Mouse (Mus musculus) myocyte (in vitro differentiated cells): Measurements from ENCODE around the gene Prkcz. TPM values are rescaled to one million over a fixed set of nuclear protein-coding genes. Genes with fewer than 3 reads are reported as not detected.

Experiments used
- H3K27me3 ChIP-seq: one replicate; pipeline ENCODE4 v1.6.1; 2011; ENCODE audit not compliant: control insufficient read depth, insufficient read depth, insufficient read length
- H3K36me3 ChIP-seq: one replicate; pipeline ENCODE4 v1.6.1; 2011; ENCODE audit not compliant: control insufficient read depth, insufficient read depth
- H3K4me2 ChIP-seq: one replicate; pipeline ENCODE4 v1.6.1; 2011; ENCODE audit warnings: low read depth, control low read depth
- H3K4me3 ChIP-seq: one replicate; pipeline ENCODE4 v1.5.1; 2011; ENCODE audit warnings: mild to moderate bottlenecking, control low read depth, moderate library complexity
- H3K79me2 ChIP-seq: one replicate; pipeline ENCODE4 v1.6.1; 2011; ENCODE audit not compliant: control insufficient read depth, insufficient read depth
- H3ac ChIP-seq: one replicate; pipeline ENCODE4 v1.6.1; 2011; ENCODE audit not compliant: control insufficient read depth, insufficient read length
- CEBPB ChIP-seq: IDR thresholded peaks from 2 replicates; pipeline ENCODE4 v1.6.1; 2011; ENCODE audit warnings: mild to moderate bottlenecking, moderate library complexity; ENCODE audit not compliant: poor library complexity, insufficient read depth, severe bottlenecking
- E2F4 ChIP-seq: IDR thresholded peaks from one replicate; pipeline ENCODE4 v1.6.1; 2011; ENCODE audit warnings: mild to moderate bottlenecking, control low read depth, moderate library complexity; ENCODE audit not compliant: insufficient read depth
- MAX ChIP-seq: IDR thresholded peaks from one replicate; pipeline ENCODE4 v1.6.1; 2011; ENCODE audit warnings: low read depth, mild to moderate bottlenecking, control low read depth
- MYOD1 ChIP-seq, 3 experiments: IDR thresholded peaks; one replicate each; pipeline ENCODE4 v1.6.1; 2011; ENCODE audit warnings: control low read depth in 2 of 3, low read depth in 2 of 3, mild to moderate bottlenecking in 2 of 3, moderate library complexity in 1 of 3; ENCODE audit not compliant: insufficient read length in 2 of 3, control insufficient read depth in 1 of 3
- MYOG ChIP-seq, 3 experiments: IDR thresholded peaks; one replicate each; pipeline ENCODE4 v1.6.1; 2011; ENCODE audit warnings: control low read depth in 2 of 3, low read depth in 2 of 3, mild to moderate bottlenecking in 2 of 3; ENCODE audit not compliant: insufficient read length in 2 of 3, control insufficient read depth in 1 of 3, insufficient read depth in 1 of 3
- POLR2A ChIP-seq: IDR thresholded peaks from one replicate; pipeline ENCODE4 v1.6.1; 2011; ENCODE audit warnings: low read depth, mild to moderate bottlenecking, control low read depth, moderate library complexity; ENCODE audit not compliant: insufficient read length
- POLR2AphosphoS2 ChIP-seq: IDR thresholded peaks from one replicate; pipeline ENCODE4 v1.6.1; 2011; ENCODE audit warnings: low read depth, control low read depth; ENCODE audit not compliant: insufficient read length
- REST ChIP-seq: IDR thresholded peaks from one replicate; pipeline ENCODE4 v1.6.1; 2011; ENCODE audit warnings: mild to moderate bottlenecking, control low read depth, moderate library complexity; ENCODE audit not compliant: insufficient read depth, insufficient read length
- SRF ChIP-seq: IDR thresholded peaks from one replicate; pipeline ENCODE4 v1.6.1; 2011; ENCODE audit warnings: low read depth; ENCODE audit not compliant: control insufficient read depth, insufficient read length
- TCF12 ChIP-seq: IDR thresholded peaks from one replicate; pipeline ENCODE4 v1.6.1; 2011; ENCODE audit warnings: mild to moderate bottlenecking, control low read depth; ENCODE audit not compliant: poor library complexity, insufficient read depth, severe bottlenecking
- TCF3 ChIP-seq: IDR thresholded peaks from one replicate; pipeline ENCODE4 v1.6.1; 2011; ENCODE audit warnings: low read depth, control low read depth; ENCODE audit not compliant: insufficient read length
- USF1 ChIP-seq: IDR thresholded peaks from one replicate; pipeline ENCODE4 v1.6.1; 2011; ENCODE audit warnings: low read depth, mild to moderate bottlenecking, control low read depth, moderate library complexity
- polyA plus RNA-seq: library from polyadenylated mRNA; unstranded; fragments of >200 nt; fragmentation: generic; extraction: Trizol; gene quantifications from one replicate; pipeline ENCODE4 v1.2.1, GENCODE M21; 2012; ENCODE audit warnings: missing spikeins

The Prkcz gene
- polyA plus RNA-seq, 1 experiment, result 0.36 TPM

GRCm38 (mm10) chr4:155320281-155321244 lies 40.6 kb downstream of the Prkcz start:
- H3K27me3 ChIP-seq, result peaks cover 60% of the 10 kb centered on the region
- no peaks in the 10 kb centered on the region for H3K36me3 ChIP-seq
- no peak for TF ChIP-seq TCF3
- no peak for TF ChIP-seq MYOG (IDR thresholded peaks at IDR 0.05; ENCODE audit: control insufficient read depth in 1 of 3, insufficient read depth in 1 of 3, insufficient read length in 2 of 3, low read depth in 2 of 3)
- no peak for TF ChIP-seq REST
- no peak for TF ChIP-seq POLR2A
- TF ChIP-seq MAX, result no peak
- no peak for TF ChIP-seq USF1
- no peak overlapping the region for H3K4me2 ChIP-seq
- H3K4me3 ChIP-seq, result no peak overlapping the region
- H3ac ChIP-seq, result no peak overlapping the region
- H3K79me2 ChIP-seq, result no peaks in the 10 kb centered on the region

- H3K4me2 ChIP-seq, result peak overlapping the region; percentile 50
Observed at GRCm38 (mm10) chr4:155318266-155318665, 42.9 kb downstream of the Prkcz start.

DNA sequence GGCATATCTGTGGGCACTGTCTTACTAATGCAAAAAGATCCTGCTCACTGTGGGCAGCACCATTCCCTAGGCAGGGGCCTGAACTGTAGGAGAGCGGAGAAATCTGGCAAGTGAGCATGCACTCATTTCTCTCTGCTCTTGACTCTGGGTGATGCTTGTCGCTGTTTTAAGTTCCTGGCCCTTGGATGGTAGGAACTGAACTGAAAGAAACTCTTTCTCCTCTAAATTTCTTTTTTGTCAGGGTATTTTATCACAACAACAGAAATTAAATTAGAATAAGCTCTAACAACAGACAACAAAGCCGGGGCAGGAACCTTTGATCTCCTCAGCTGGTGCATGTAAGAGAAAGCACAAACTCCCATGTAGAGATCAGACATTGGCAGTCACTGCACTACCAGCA lies 46.1 kb downstream of the Prkcz start:
- Histone ChIP-seq H3ac (no peak overlapping the region), H3K4me3 (no peak overlapping the region), H3K36me3 (no peaks in the 10 kb centered on the region), H3K27me3 (peaks cover 26% of the 10 kb centered on the region), H3K4me2 (no peak overlapping the region), H3K79me2 (no peaks in the 10 kb centered on the region)
- TF ChIP-seq CEBPB (no peak), MYOG (IDR thresholded peaks at IDR 0.05; ENCODE audit: control insufficient read depth in 1 of 3, insufficient read depth in 1 of 3, insufficient read length in 2 of 3, low read depth in 2 of 3) (no peak), MYOD1 (IDR thresholded peaks at IDR 0.05; ENCODE audit: control insufficient read depth in 1 of 3, insufficient read length in 2 of 3, low read depth in 2 of 3) (no peak), TCF12 (no peak), POLR2AphosphoS2 (no peak), TCF3 (no peak), POLR2A (no peak), SRF (no peak), E2F4 (no peak), USF1 (no peak), MAX (no peak), REST (no peak)

More at GRCm38 (mm10) chr4:155318266-155318665, 42.9 kb downstream of the Prkcz start:
- no peaks in the 10 kb centered on the region for H3K79me2 ChIP-seq
- peaks cover 42% of the 10 kb centered on the region for H3K27me3 ChIP-seq
- no peak overlapping the region for H3ac ChIP-seq
- H3K36me3 ChIP-seq, result no peaks in the 10 kb centered on the region
- H3K4me3 ChIP-seq, result no peak overlapping the region
- no peak for TF ChIP-seq MAX
- no peak for TF ChIP-seq USF1
- no peak for TF ChIP-seq MYOG (IDR thresholded peaks at IDR 0.05; ENCODE audit: control insufficient read depth in 1 of 3, insufficient read depth in 1 of 3, insufficient read length in 2 of 3, low read depth in 2 of 3)
- TF ChIP-seq SRF, result no peak
- no peak for TF ChIP-seq POLR2AphosphoS2
- TF ChIP-seq POLR2A, result no peak
- no peak for TF ChIP-seq REST
- no peak for TF ChIP-seq TCF12
- TF ChIP-seq MYOD1 (IDR thresholded peaks at IDR 0.05; ENCODE audit: control insufficient read depth in 1 of 3, insufficient read length in 2 of 3, low read depth in 2 of 3), result no peak
- TF ChIP-seq TCF3, result no peak
- no peak for TF ChIP-seq CEBPB
- no peak for TF ChIP-seq E2F4

DNA sequence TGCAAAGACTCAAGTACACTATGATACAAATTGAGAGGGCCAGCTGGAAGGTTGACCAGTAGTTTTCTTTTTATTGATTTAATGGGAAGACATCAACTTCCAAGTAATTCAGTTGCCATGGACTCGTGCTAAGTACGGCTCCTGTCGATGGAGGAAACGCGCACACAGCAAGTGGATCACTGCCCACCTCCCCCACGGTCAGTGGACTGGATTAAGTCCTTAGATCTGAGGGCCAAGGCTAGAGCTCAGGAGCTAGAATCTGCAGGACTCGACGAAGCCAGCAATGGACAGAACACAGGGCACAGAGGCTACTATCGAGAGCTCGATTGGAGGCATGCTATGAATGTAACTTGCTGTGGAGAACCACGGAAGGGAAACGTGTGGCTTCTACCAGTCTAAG lies 52.5 kb downstream of the Prkcz start:
- Histone ChIP-seq H3K36me3 (no peaks in the 10 kb centered on the region), H3K4me2 (no peak overlapping the region), H3K79me2 (no peaks in the 10 kb centered on the region), H3ac (no peak overlapping the region), H3K27me3 (peaks cover 7% of the 10 kb centered on the region), H3K4me3 (no peak overlapping the region)
- TF ChIP-seq MYOD1 (IDR thresholded peaks at IDR 0.05; ENCODE audit: control insufficient read depth in 1 of 3, insufficient read length in 2 of 3, low read depth in 2 of 3) (no peak), TCF12 (no peak), USF1 (no peak), SRF (no peak), E2F4 (no peak), REST (no peak), MAX (no peak), CEBPB (no peak)

DNA sequence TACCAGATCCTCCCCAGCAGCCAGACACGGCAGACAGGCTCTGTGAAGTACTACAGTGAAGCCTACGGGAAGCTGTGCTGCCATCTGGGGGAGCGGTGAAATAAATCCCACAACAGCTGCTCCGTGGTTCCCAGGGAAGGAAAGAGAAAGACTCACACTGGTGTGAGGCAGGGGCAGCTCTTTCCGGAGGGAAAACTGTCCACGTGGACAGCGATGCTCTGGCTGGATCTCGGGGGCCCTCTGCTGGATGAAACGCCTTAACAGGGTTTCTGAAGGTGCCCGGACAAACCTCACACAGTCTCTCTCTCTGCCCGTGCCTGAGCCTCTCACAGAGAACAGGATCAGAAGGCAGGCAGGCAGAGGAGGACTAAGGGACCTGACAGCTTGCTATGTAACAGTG lies 53.1 kb downstream of the Prkcz start:
- Histone ChIP-seq H3K4me2 (peak overlapping the region; percentile 46), H3K27me3 (peaks cover 7% of the 10 kb centered on the region), H3K79me2 (no peaks in the 10 kb centered on the region), H3K36me3 (no peaks in the 10 kb centered on the region), H3ac (no peak overlapping the region), H3K4me3 (no peak overlapping the region)
- TF ChIP-seq USF1, result peak; percentile 93
- TF ChIP-seq MAX, result peak; percentile 93
- no peak for TF ChIP-seq POLR2A
- no peak for TF ChIP-seq POLR2AphosphoS2
- peak; percentile 58 to 90 (median 88) for TF ChIP-seq MYOD1 (IDR thresholded peaks at IDR 0.05; ENCODE audit: control insufficient read depth in 1 of 3, insufficient read length in 2 of 3, low read depth in 2 of 3)
- no peak for TF ChIP-seq E2F4
- TF ChIP-seq SRF, result peak; percentile 42
- TF ChIP-seq REST, result no peak
- no peak for TF ChIP-seq CEBPB
- peak; percentile 16 to 90 (median 82) for TF ChIP-seq MYOG (IDR thresholded peaks at IDR 0.05; ENCODE audit: control insufficient read depth in 1 of 3, insufficient read depth in 1 of 3, insufficient read length in 2 of 3, low read depth in 2 of 3)
- no peak for TF ChIP-seq TCF3
- peak; percentile 49 for TF ChIP-seq TCF12
